Mouse (Mus musculus): ENCODE data around the gene Gab1. TPM values are rescaled to one million over a fixed set of nuclear protein-coding genes. Genes with fewer than 3 reads are reported as not detected.

The Gab1 gene
- 1 to 10 TPM; 9.4 to 9.8 TPM for total RNA-seq (2021)
- long read RNA-seq, experiment 1, full-length matches to known transcripts = 1 of 2 reads
- long read RNA-seq, experiment 1, partial matches to known transcripts = 0 of 2 reads
- long read RNA-seq, experiment 1, other reads (novel, unspliced or antisense) = 1 of 2 reads
- long read RNA-seq, experiment 2, full-length matches to known transcripts = 4 of 6 reads
- long read RNA-seq, experiment 2, partial matches to known transcripts = 2 of 6 reads
- long read RNA-seq, experiment 2, other reads (novel, unspliced or antisense) = 0 of 6 reads

- peak; percentile 93 for DNase-seq
Measured at GRCm38 (mm10) chr8:80880196-80881106, at the start of gene Gab1. Gene Gab1, minus strand, starts transcription at chr8:80880519.

GRCm38 (mm10) chr8:80928770-80929169 is 48.5 kb upstream of the Gab1 start:
- DNase-seq = no peak

- no peak for DNase-seq
Measured at GRCm38 (mm10) chr8:80923794-80924316, 43.5 kb upstream of the Gab1 start.

GRCm38 (mm10) chr8:80922642-80923041 is 42.3 kb upstream of the Gab1 start:
- DNase-seq = peak; percentile 77

GRCm38 (mm10) chr8:80919130-80919529 is 38.8 kb upstream of the Gab1 start:
- DNase-seq = no peak

GRCm38 (mm10) chr8:80918531-80918930 is 38.2 kb upstream of the Gab1 start:
- no peak for DNase-seq

- peak; percentile 69 for DNase-seq
Measured at GRCm38 (mm10) chr8:80916463-80917235, 36.3 kb upstream of the Gab1 start.

GRCm38 (mm10) chr8:80913016-80913748 is 32.9 kb upstream of the Gab1 start:
- DNase-seq = peak; percentile 32

- DNase-seq = no peak
Measured at GRCm38 (mm10) chr8:80911400-80911799, 31.1 kb upstream of the Gab1 start.

GRCm38 (mm10) chr8:80908262-80908907 is 28.1 kb upstream of the Gab1 start:
- no peak for DNase-seq

GRCm38 (mm10) chr8:80902354-80902753 is 22.0 kb upstream of the Gab1 start:
- no peak for DNase-seq

GRCm38 (mm10) chr8:80899364-80899763 is 19.0 kb upstream of the Gab1 start:
- DNase-seq = no peak

- no peak for DNase-seq
Measured at GRCm38 (mm10) chr8:80896026-80896425, 15.7 kb upstream of the Gab1 start.

GRCm38 (mm10) chr8:80895397-80895796 is 15.1 kb upstream of the Gab1 start:
- DNase-seq = no peak

- DNase-seq = no peak
Measured at GRCm38 (mm10) chr8:80894528-80894927, 14.2 kb upstream of the Gab1 start.

GRCm38 (mm10) chr8:80879426-80880195 is 708 bp downstream of the Gab1 start:
- DNase-seq = peak; percentile 83

- DNase-seq = peak; percentile 69
Measured at GRCm38 (mm10) chr8:80878801-80879425, 1.4 kb downstream of the Gab1 start.

GRCm38 (mm10) chr8:80878146-80878545 is 2.2 kb downstream of the Gab1 start:
- DNase-seq = no peak

GRCm38 (mm10) chr8:80875537-80875936 is 4.8 kb downstream of the Gab1 start:
- DNase-seq = no peak
